Mouse (Mus musculus): ENCODE measurements at regions not wholly inside any gene's neighbourhood (a gene's known extent, or its start where the extent isn't known, plus 50 kb on each side); places are given as distances from the start of the nearest gene placed in this dataset.

- TF ChIP-seq POLR2A (IDR thresholded peaks at IDR 0.05; ENCODE audit: low read depth, low read length) (no peak), CTCF (conservative IDR thresholded peaks at IDR 0.05; ENCODE audit: insufficient read depth, insufficient read length, low read depth, low read length) (0 out of 2 replicates have a peak, but pooled peaks have one; percentile 25)
Measured at GRCm38 (mm10) chr11:84721150-84721549, 98.2 kb downstream of the Mrm1 start.

All from kidney, adult 2 months (tissue).